13 mouse cellular contexts compared by ENCODE assay signal in the genomic region with DNA sequence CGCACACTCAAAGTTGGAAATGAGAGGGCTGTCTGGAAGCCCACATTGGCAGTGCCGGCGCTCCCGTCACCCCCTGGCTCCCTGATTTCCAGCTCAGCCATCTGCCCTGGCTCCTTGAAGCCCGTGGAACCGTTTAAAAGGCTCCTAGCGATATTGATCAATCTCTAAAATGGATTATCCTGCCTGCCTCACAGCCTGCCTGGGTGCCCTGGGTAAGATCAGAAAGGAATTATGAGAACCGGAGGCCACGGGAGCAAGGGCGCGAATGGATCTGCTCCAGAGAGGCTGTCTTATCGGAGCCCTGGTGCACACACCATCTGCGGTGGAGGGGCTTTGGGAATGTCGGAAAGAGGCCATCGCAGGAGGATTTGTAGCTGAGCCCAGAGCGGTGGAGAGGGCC.
DNase-seq lines count a peak whose midpoint lies in the region; ATAC-seq and TF ChIP-seq lines count a peak whose summit lies in the region.
"Had no signal": no experiment of that assay in that cellular context is flagged by ENCODE, and none has a peak within 500 bp of the region (broad histone marks: within the 10 kb centered on the region; RNA-seq: fewer than 3 reads in every experiment).

No protein-coding gene starts in this region.

- peaks cover 60% of the 10 kb centered on the region for H3K4me1 ChIP-seq in heart, embryonic 15.5 days (replicated peaks)
- peaks cover 9% of the 10 kb centered on the region for H3K4me1 ChIP-seq in forebrain, postnatal 0 days (ENCODE audit: insufficient read depth)
- peaks cover 51% of the 10 kb centered on the region for H3K4me1 ChIP-seq in midbrain, embryonic 15.5 days

- TF ChIP-seq CTCF in forebrain, postnatal 0 days (IDR thresholded peaks at IDR 0.05; ENCODE audit: low read depth): no peak

- H3K4me3 ChIP-seq in heart, embryonic 15.5 days: no peak overlapping the region
- H3K4me3 ChIP-seq in forebrain, postnatal 0 days (ENCODE audit: low read depth, low read length): no peak overlapping the region
- no peak overlapping the region for H3K4me3 ChIP-seq in midbrain, embryonic 15.5 days
- H3K4me3 ChIP-seq: limb, embryonic 13.5 days; megakaryocyte, embryonic 14.5 days had no signal

- H3K9me3 ChIP-seq in heart, embryonic 15.5 days (replicated peaks): no peaks in the 10 kb centered on the region
- no peaks in the 10 kb centered on the region for H3K9me3 ChIP-seq in forebrain, postnatal 0 days (ENCODE audit: low read length)
- no peaks in the 10 kb centered on the region for H3K9me3 ChIP-seq in midbrain, embryonic 15.5 days
- H3K9me3 ChIP-seq: limb, embryonic 13.5 days; megakaryocyte, embryonic 14.5 days had no signal

- peak overlapping the region; percentile 50 for H3K27ac ChIP-seq in heart, embryonic 15.5 days
- peak overlapping the region; percentile 51 for H3K27ac ChIP-seq in forebrain, postnatal 0 days (ENCODE audit: low read depth, low read length)
- peak overlapping the region; percentile 70 for H3K27ac ChIP-seq in midbrain, embryonic 15.5 days
- H3K27ac ChIP-seq: limb, embryonic 13.5 days had no signal

- no peaks in the 10 kb centered on the region for H3K36me3 ChIP-seq in heart, embryonic 15.5 days
- no peaks in the 10 kb centered on the region for H3K36me3 ChIP-seq in forebrain, postnatal 0 days (ENCODE audit: insufficient read depth)
- H3K36me3 ChIP-seq in midbrain, embryonic 15.5 days (replicated peaks): no peaks in the 10 kb centered on the region
- H3K36me3 ChIP-seq: limb, embryonic 13.5 days had no signal

- H3K4me2 ChIP-seq in heart, embryonic 15.5 days: peak overlapping the region; percentile 40
- H3K4me2 ChIP-seq in forebrain, postnatal 0 days (ENCODE audit: low read depth): 0 out of 2 replicates have a peak overlapping the region, but pooled peaks have one; percentile 1
- peak overlapping the region; percentile 10; the same call in 1 of the 2 replicates for H3K4me2 ChIP-seq in midbrain, embryonic 15.5 days
- H3K4me2 ChIP-seq: limb, embryonic 13.5 days had no signal

- 0 out of 2 replicates have a peak, but pooled peaks have one; percentile 3 for ATAC-seq in heart, embryonic 15.5 days (replicated peaks; ENCODE audit: insufficient number of reproducible peaks, insufficient read depth, low FRiP score, low read depth)
- ATAC-seq in forebrain, postnatal 0 days: peak; percentile 64
- no peak for ATAC-seq in midbrain, embryonic 15.5 days (replicated peaks)
- no peak for ATAC-seq in cerebellum, adult (ENCODE audit: insufficient number of reproducible peaks, low FRiP score, low TSS enrichment)
- ATAC-seq: activated CD4-positive, CD25-positive, alpha-beta regulatory T cell, adult 4 months; CD4-positive, CD25-positive, alpha-beta regulatory T cell, adult 4 months had no signal

- WGBS in heart, embryonic 15.5 days: 19% methylated on average over 16 of the region's 16 CpGs
- WGBS in forebrain, postnatal 0 days: 28% methylated on average over 16 of the region's 16 CpGs
- 17% methylated on average over 16 of the region's 16 CpGs for whole genome bisulfite sequencing in midbrain, embryonic 15.5 days

- no peak for DNase-seq in heart, postnatal 4 days
- DNase-seq in embryo, embryonic 10.5 days (ENCODE audit: low spot score): peak; percentile 45
- DNase-seq in forebrain, postnatal 0 days: peak; percentile 62
- DNase-seq in right cerebral cortex, postnatal 25 days: no peak
- DNase-seq in yolk sac, embryonic 10.5 days (ENCODE audit: low spot score): no peak
- DNase-seq: right cerebral cortex, adult 18-20 months had no signal

- no peak overlapping the region; the same call in 1 of the 2 replicates for H3K9ac ChIP-seq in heart, embryonic 15.5 days
- H3K9ac ChIP-seq in forebrain, postnatal 0 days: no peak overlapping the region
- no peak overlapping the region for H3K9ac ChIP-seq in midbrain, embryonic 15.5 days
- H3K9ac ChIP-seq: limb, embryonic 13.5 days had no signal

- H3K27me3 ChIP-seq in heart, embryonic 15.5 days: 0 out of 2 replicates have a peak, but pooled peaks cover 2% of the 10 kb centered on the region
- no peaks in the 10 kb centered on the region for H3K27me3 ChIP-seq in forebrain, postnatal 0 days (ENCODE audit: insufficient read depth, low read length)
- H3K27me3 ChIP-seq in midbrain, embryonic 15.5 days (replicated peaks): 0 out of 2 replicates have a peak, but pooled peaks cover 6% of the 10 kb centered on the region

Comparison
In these comparisons a context has a peak if more than half of its experiments do, and no peak if none do; other contexts are left out.
1. ATAC-seq: peak in heart, embryonic 15.5 days (single experiment) and forebrain, postnatal 0 days (single experiment); none in midbrain, embryonic 15.5 days (single experiment) and cerebellum, adult (single experiment).
2. DNase-seq: peak in embryo, embryonic 10.5 days (single experiment) and forebrain, postnatal 0 days (single experiment); none in heart, postnatal 4 days (single experiment), right cerebral cortex, postnatal 25 days (single experiment) and yolk sac, embryonic 10.5 days (single experiment).
3. Peak in every context shown above with its lines, with median percentiles within 50 percentile points of each other: H3K27ac ChIP-seq and H3K4me2 ChIP-seq.